Comparison of ENCODE assay signal across 26 mouse cellular contexts in the genomic region with DNA sequence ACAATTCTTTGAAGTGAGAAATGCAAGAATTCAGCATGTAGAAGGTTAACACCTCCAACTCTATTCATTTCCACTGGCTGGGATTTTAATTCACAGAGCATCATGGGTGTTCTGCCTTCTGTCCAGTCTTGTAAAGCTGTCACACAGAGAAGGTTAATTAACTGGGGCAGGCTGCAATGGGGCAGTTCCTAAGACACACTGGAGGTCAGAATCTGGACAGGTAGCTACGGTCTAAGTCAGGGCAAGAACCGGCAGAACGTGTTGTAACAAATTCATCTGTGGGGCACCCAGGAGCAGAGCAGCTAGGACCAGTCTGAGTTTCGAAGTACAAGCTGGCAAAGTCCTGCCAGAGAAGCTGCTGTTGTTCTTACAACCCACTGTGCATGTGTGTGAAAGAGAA. TPM values are rescaled to one million over a fixed set of nuclear protein-coding genes. Genes with fewer than 3 reads are reported as not detected.
DNase-seq lines count a peak whose midpoint lies in the region; ATAC-seq and TF ChIP-seq lines count a peak whose summit lies in the region.
"Had no signal": no experiment of that assay in that cellular context is flagged by ENCODE, and none has a peak within 500 bp of the region (broad histone marks: within the 10 kb centered on the region; RNA-seq: fewer than 3 reads in every experiment).

No protein-coding gene starts in this region.

- no peak for ATAC-seq in kidney, embryonic 14.5 days (ENCODE audit: low FRiP score, low TSS enrichment)
- ATAC-seq: forebrain, embryonic 15.5 days; inflammation-experienced regulatory T-cells, adult 6 months had no signal

- H3K4me1 ChIP-seq in heart, embryonic 10.5 days = peaks cover 8% of the 10 kb centered on the region; the same call in 1 of the 2 replicates
- no peaks in the 10 kb centered on the region for H3K4me1 ChIP-seq in kidney, embryonic 14.5 days (ENCODE audit: control insufficient read depth, insufficient read depth, low read length)
- H3K4me1 ChIP-seq: heart, embryonic 12.5 days; liver, embryonic 15.5 days had no signal

- no peak for TF ChIP-seq CTCF in brain, embryonic 14.5 days (IDR thresholded peaks at IDR 0.05; ENCODE audit: borderline replicate concordance, extremely low read depth, insufficient read depth, insufficient read length)

- no peaks in the 10 kb centered on the region for H3K9me3 ChIP-seq in heart, embryonic 10.5 days
- H3K9me3 ChIP-seq in kidney, embryonic 14.5 days (ENCODE audit: control insufficient read depth, low read length) = no peaks in the 10 kb centered on the region
- H3K9me3 ChIP-seq: embryonic facial prominence, embryonic 13.5 days; forebrain, embryonic 10.5 days; forebrain, embryonic 15.5 days; heart, embryonic 12.5 days; hindbrain, embryonic 13.5 days; limb, embryonic 12.5 days; liver, embryonic 15.5 days; stomach, embryonic 15.5 days had no signal

- peaks cover 17% of the 10 kb centered on the region; the same call in 1 of the 2 replicates for H3K27me3 ChIP-seq in heart, embryonic 10.5 days (ENCODE audit: insufficient read depth, poor library complexity, severe bottlenecking)
- no peaks in the 10 kb centered on the region for H3K27me3 ChIP-seq in kidney, embryonic 14.5 days (ENCODE audit: control insufficient read depth, insufficient read depth, low read length)
- H3K27me3 ChIP-seq: forebrain, embryonic 15.5 days; stomach, embryonic 15.5 days had no signal

- H3K4me2 ChIP-seq in kidney, embryonic 14.5 days (replicated peaks; ENCODE audit: low read depth, low read length) = no peak overlapping the region
- H3K4me2 ChIP-seq: embryonic facial prominence, embryonic 13.5 days; forebrain, embryonic 15.5 days; heart, embryonic 12.5 days; hindbrain, embryonic 13.5 days; limb, embryonic 12.5 days; liver, embryonic 15.5 days; lung, embryonic 14.5 days; stomach, embryonic 15.5 days had no signal

- no peak overlapping the region for H3K4me3 ChIP-seq in heart, embryonic 10.5 days
- no peak overlapping the region for H3K4me3 ChIP-seq in kidney, embryonic 14.5 days (ENCODE audit: low read length)
- H3K4me3 ChIP-seq: embryonic facial prominence, embryonic 13.5 days; forebrain, embryonic 10.5 days; forebrain, embryonic 15.5 days; heart, embryonic 12.5 days; hindbrain, embryonic 13.5 days; limb, embryonic 12.5 days; liver, embryonic 15.5 days; stomach, embryonic 15.5 days had no signal

- DNase-seq in cerebellum, adult 9-11 months = peak; percentile 57
- DNase-seq in cerebellum, adult 11 months = no peak
- DNase-seq in heart, adult 11 months = peak; percentile 84
- no peak for DNase-seq in heart, embryonic 10.5 days (ENCODE audit: low spot score)
- DNase-seq in kidney, postnatal 10 days = peak; percentile 11
- DNase-seq in brain, embryonic 14.5 days (ENCODE audit: low read depth) = peak; percentile 14
- DNase-seq: adrenal gland, postnatal 25 days; gastrocnemius, postnatal 25 days; heart, adult 18-20 months; heart, postnatal 4 days; layer of hippocampus, adult 9-11 months; lung, embryonic 14.5 days; lung, postnatal 14 days; midbrain, embryonic 14.5 days; right cerebral cortex, postnatal 25 days had no signal

- no peak overlapping the region for H3K9ac ChIP-seq in kidney, embryonic 14.5 days (ENCODE audit: low read depth, low read length)
- H3K9ac ChIP-seq: embryonic facial prominence, embryonic 13.5 days; forebrain, embryonic 15.5 days; heart, embryonic 12.5 days; hindbrain, embryonic 13.5 days; limb, embryonic 12.5 days; liver, embryonic 15.5 days; lung, embryonic 14.5 days; stomach, embryonic 15.5 days had no signal

- WGBS in heart, embryonic 10.5 days = 73% methylated on average over 4 of the region's 4 CpGs
- WGBS in kidney, embryonic 14.5 days = 64% methylated on average over 4 of the region's 4 CpGs

- no peak for TF ChIP-seq POLR2A in brain, embryonic 14.5 days (IDR thresholded peaks at IDR 0.05; ENCODE audit: borderline replicate concordance, extremely low read depth, insufficient read depth, insufficient read length, poor library complexity, severe bottlenecking)

- no peaks in the 10 kb centered on the region for H3K36me3 ChIP-seq in heart, embryonic 10.5 days
- H3K36me3 ChIP-seq in kidney, embryonic 14.5 days (ENCODE audit: control insufficient read depth, insufficient read depth, low read length) = no peaks in the 10 kb centered on the region
- H3K36me3 ChIP-seq: embryonic facial prominence, embryonic 13.5 days; forebrain, embryonic 10.5 days; forebrain, embryonic 15.5 days; heart, embryonic 12.5 days; hindbrain, embryonic 13.5 days; limb, embryonic 12.5 days; liver, embryonic 15.5 days; stomach, embryonic 15.5 days had no signal

- no peak overlapping the region for H3K27ac ChIP-seq in heart, embryonic 10.5 days
- H3K27ac ChIP-seq in kidney, embryonic 14.5 days (ENCODE audit: low read depth, low read length) = no peak overlapping the region
- H3K27ac ChIP-seq: embryonic facial prominence, embryonic 13.5 days; forebrain, embryonic 10.5 days; forebrain, embryonic 15.5 days; hindbrain, embryonic 13.5 days; kidney, postnatal 0 days; limb, embryonic 12.5 days; liver, embryonic 15.5 days; stomach, embryonic 15.5 days had no signal

RNA-seq across cellular contexts. Expression of a gene that starts 2.4 kb away (rescaled TPM):
- 0.15 and 0.28 TPM in 2 replicates for polyA plus RNA-seq in heart, embryonic 10.5 days (2016; fragmentation: Nextera tagmentation; extraction: Ambion mirVana)
- 0.51 and 0.99 TPM in 2 replicates for polyA plus RNA-seq in kidney, embryonic 14.5 days (2014; fragmentation: Nextera tagmentation; extraction: Ambion mirVana)
- polyA plus RNA-seq in brain, embryonic 14.5 days (2012; rRNA removed) = 9.5 and 23.0 TPM in 2 replicates

Comparison
In these comparisons a context has a peak if more than half of its experiments do, and no peak if none do; other contexts are left out.
1. DNase-seq: peak in cerebellum, adult 9-11 months (single experiment), heart, adult 11 months (single experiment), kidney, postnatal 10 days (single experiment) and brain, embryonic 14.5 days (single experiment); none in cerebellum, adult 11 months (single experiment) and heart, embryonic 10.5 days (single experiment).